Mouse (Mus musculus) testis, adult 2 months (tissue): ENCODE data around the gene Fam160a2. TPM values are rescaled to one million over a fixed set of nuclear protein-coding genes. Genes with fewer than 3 reads are reported as not detected.

Experiments
- H3K27ac ChIP-seq: fragments of 200-500 bp; 2 replicates; pipeline ENCODE4 v1.5.1; 2012; ENCODE audit warnings: low read depth, low read length; ENCODE audit not compliant: control insufficient read depth, insufficient read depth
- H3K27me3 ChIP-seq: fragments of 200-500 bp; 2 replicates; pipeline ENCODE4 v1.6.1; 2012; ENCODE audit warnings: mild to moderate bottlenecking, low read length, moderate library complexity; ENCODE audit not compliant: control insufficient read depth, insufficient read depth
- H3K36me3 ChIP-seq: fragments of 200-500 bp; 2 replicates; pipeline ENCODE4 v1.6.1; 2012; ENCODE audit warnings: mild to moderate bottlenecking, low read length; ENCODE audit not compliant: control insufficient read depth, insufficient read depth
- H3K4me1 ChIP-seq: fragments of 200-500 bp; 2 replicates; pipeline ENCODE4 v1.6.1; 2012; ENCODE audit warnings: low read length; ENCODE audit not compliant: control insufficient read depth, insufficient read depth
- H3K4me3 ChIP-seq: fragments of 200-500 bp; 2 replicates; pipeline ENCODE4 v1.5.1; 2012; ENCODE audit warnings: low read depth, mild to moderate bottlenecking, low read length, moderate library complexity, mixed read lengths; ENCODE audit not compliant: control insufficient read depth
- CTCF ChIP-seq: fragments of 200-500 bp; IDR thresholded peaks from 2 replicates; pipeline ENCODE4 v1.5.1; 2012; ENCODE audit warnings: low read depth, mild to moderate bottlenecking, inconsistent platforms, low read length, moderate library complexity; ENCODE audit not compliant: control insufficient read depth, insufficient read depth, insufficient replicate concordance
- POLR2A ChIP-seq: fragments of 200-500 bp; IDR thresholded peaks from 2 replicates; pipeline ENCODE4 v1.6.1; 2012; ENCODE audit warnings: low read depth, mild to moderate bottlenecking, inconsistent platforms, low read length, moderate library complexity; ENCODE audit not compliant: control insufficient read depth
- polyA plus RNA-seq: library from polyadenylated mRNA; depleted of rRNA; stranded (reverse); fragments of >200 nt; gene quantifications from 2 replicates; pipeline ENCODE4 v1.2.3, GENCODE M21; 2012; rRNA removed

The Fam160a2 gene
- polyA plus RNA-seq, 1 experiment: 73.7 TPM

- no peak for TF ChIP-seq POLR2A
- no peak for TF ChIP-seq CTCF
- Histone ChIP-seq H3K27ac (no peak within 1 kb of the TSS), H3K4me1 (no peaks in the 10 kb centered on the region), H3K27me3 (no peaks in the 10 kb centered on the region), H3K36me3 (no peaks in the 10 kb centered on the region), H3K4me3 (no peak within 1 kb of the TSS)
Observed at GRCm38 (mm10) chr7:105334004-105334403, 65.8 kb downstream of the Fam160a2 start, which contains the start of gene Olfr690. TSS of gene Olfr690 (minus strand) at chr7:105334104.

- no peaks in the 10 kb centered on the region for H3K27me3 ChIP-seq
- TF ChIP-seq POLR2A: no peak
- no peak overlapping the region for H3K27ac ChIP-seq
- no peaks in the 10 kb centered on the region for H3K4me1 ChIP-seq
- H3K36me3 ChIP-seq: no peaks in the 10 kb centered on the region
- no peak overlapping the region for H3K4me3 ChIP-seq
Observed at GRCm38 (mm10) chr7:105325302-105325701, 74.6 kb downstream of the Fam160a2 start.

Other genes starting within 250 kb of the Fam160a2 start
- not detected in 2 replicates for gene Olfr684, start 236.4 kb downstream of the Fam160a2 start, polyA plus RNA-seq
- gene Olfr685, start 214.0 kb downstream of the Fam160a2 start, polyA plus RNA-seq: not detected in 2 replicates
- gene Olfr686, start 192.6 kb downstream of the Fam160a2 start, polyA plus RNA-seq: not detected in 2 replicates
- gene Olfr688, start 112.0 kb downstream of the Fam160a2 start, polyA plus RNA-seq: not detected in 2 replicates
- gene Olfr689, start 88.9 kb downstream of the Fam160a2 start, polyA plus RNA-seq: not detected in 2 replicates
- 0.21 and 0.71 TPM in 2 replicates for gene Olfr690, start 66.0 kb downstream of the Fam160a2 start, polyA plus RNA-seq
- gene Olfr691, start 57.8 kb downstream of the Fam160a2 start, polyA plus RNA-seq: 0.82 and 0.93 TPM in 2 replicates
- not detected in 2 replicates for gene Olfr692, start 31.8 kb downstream of the Fam160a2 start, polyA plus RNA-seq
- gene Gm5901, start 25.0 kb downstream of the Fam160a2 start, polyA plus RNA-seq: 188 and 217 TPM in 2 replicates
- gene Cnga4, start 4.5 kb upstream of the Fam160a2 start, polyA plus RNA-seq: 7.9 and 8.3 TPM in 2 replicates
- gene Cckbr, start 25.7 kb upstream of the Fam160a2 start, polyA plus RNA-seq: 0.07 and 0.12 TPM in 2 replicates
- 2.0 and 4.9 TPM in 2 replicates for gene Cavin3, start 82.2 kb upstream of the Fam160a2 start, polyA plus RNA-seq
- gene Smpd1, start 154.3 kb upstream of the Fam160a2 start, polyA plus RNA-seq: 3.9 and 4.0 TPM in 2 replicates
- 33.9 and 37.4 TPM in 2 replicates for gene Apbb1, start 181.6 kb upstream of the Fam160a2 start, polyA plus RNA-seq
- gene Hpx, start 200.1 kb upstream of the Fam160a2 start, polyA plus RNA-seq: 0.30 and 0.36 TPM in 2 replicates
- 4.6 and 5.1 TPM in 2 replicates for gene Trim3, start 233.5 kb upstream of the Fam160a2 start, polyA plus RNA-seq
- 73.6 and 76.1 TPM in 2 replicates for gene Timm10b, start 240.0 kb upstream of the Fam160a2 start, polyA plus RNA-seq
- gene Arfip2, start 240.4 kb upstream of the Fam160a2 start, polyA plus RNA-seq: 12.4 and 12.5 TPM in 2 replicates
- gene Gm45799, start 240.5 kb upstream of the Fam160a2 start, polyA plus RNA-seq: 52.1 and 76.2 TPM in 2 replicates